Mouse (Mus musculus): Measurements from ENCODE around the gene Ddx41. TPM values are rescaled to one million over a fixed set of nuclear protein-coding genes. Genes with fewer than 3 reads are reported as not detected.

Gene Ddx41
- polyA plus RNA-seq, 1 experiment from 2014 or later: 23.6 TPM

DNA sequence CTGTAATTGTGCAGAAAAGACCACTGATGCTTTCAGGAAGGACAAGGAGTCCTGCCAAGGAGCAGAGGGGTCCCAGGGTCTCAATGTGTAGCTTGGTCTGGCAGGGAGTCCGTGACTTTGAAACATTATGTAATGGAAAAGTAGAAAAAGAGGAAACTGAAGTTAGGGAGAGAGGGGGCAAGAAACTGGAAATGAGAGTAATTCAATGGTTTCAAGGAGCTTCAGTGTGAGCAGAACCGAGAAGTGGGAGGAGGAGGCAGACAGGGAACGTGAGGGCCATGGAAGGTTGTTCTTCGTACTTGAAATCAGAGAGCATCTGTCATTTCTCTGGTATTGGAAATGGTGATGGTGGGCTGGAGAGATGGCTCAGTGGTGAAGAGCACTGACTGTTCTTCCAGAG lies 16.9 kb downstream of the Ddx41 start:
- no peak overlapping the region for H3K9ac ChIP-seq
- no peak overlapping the region for H3K4me3 ChIP-seq
- no peak overlapping the region for H3K4me2 ChIP-seq
- H3K27me3 ChIP-seq: peaks cover 20% of the 10 kb centered on the region
- 57% methylated on average over 4 of the region's 4 CpGs for WGBS
- H3K4me1 ChIP-seq (replicated peaks): peaks cover 8% of the 10 kb centered on the region; the same call in 1 of the 2 replicates
- no peaks in the 10 kb centered on the region for H3K9me3 ChIP-seq (replicated peaks)
- H3K36me3 ChIP-seq: no peaks in the 10 kb centered on the region
- no peak overlapping the region for H3K27ac ChIP-seq
- no peak for ATAC-seq (replicated peaks; ENCODE audit: insufficient number of reproducible peaks, insufficient read depth, low FRiP score, low read depth)

DNA sequence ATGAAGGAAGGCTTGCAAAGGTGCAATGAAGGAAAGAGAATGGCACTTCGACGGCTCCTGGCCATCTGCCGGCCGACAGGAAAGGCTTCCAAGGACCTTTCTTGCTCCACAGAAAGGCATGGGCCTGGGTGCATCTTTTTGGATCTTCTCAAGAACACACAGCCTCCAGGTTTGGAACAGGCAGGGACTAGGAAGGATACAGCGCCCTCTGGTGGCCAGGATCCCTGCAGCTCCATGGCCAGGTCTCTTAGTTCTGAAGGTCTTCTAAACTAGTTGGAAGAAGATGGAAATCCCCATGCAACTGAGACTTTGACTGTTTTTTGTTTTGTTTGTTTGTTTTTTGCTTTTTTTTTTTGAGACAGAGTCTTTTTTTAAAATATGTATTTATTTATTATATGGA lies 19.5 kb downstream of the Ddx41 start:
- no peak for ATAC-seq (replicated peaks; ENCODE audit: insufficient number of reproducible peaks, insufficient read depth, low FRiP score, low read depth)
- WGBS: 5% methylated on average over 5 of the region's 5 CpGs

DNA sequence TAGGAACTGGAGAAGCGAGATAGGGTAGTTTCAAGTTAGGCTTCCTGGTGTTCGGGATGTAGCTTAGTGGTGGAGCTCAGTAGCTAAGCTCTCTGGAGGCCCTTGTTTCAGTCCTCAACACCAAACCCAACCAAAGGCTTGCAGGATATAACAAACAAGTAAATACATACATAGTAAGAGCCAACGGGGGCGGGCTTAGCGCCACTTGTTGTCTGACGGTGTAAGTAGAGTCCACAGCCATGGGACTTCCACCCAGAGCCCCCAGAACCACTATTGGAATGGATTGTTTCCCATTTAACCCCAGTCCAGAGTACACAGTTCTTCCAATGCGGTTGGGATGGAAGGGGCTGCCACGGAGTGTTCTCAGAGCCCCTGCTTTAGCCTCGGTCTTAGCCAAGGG lies 22.6 kb downstream of the Ddx41 start:
- Histone ChIP-seq H3K9ac (no peak overlapping the region), H3K27ac (no peak overlapping the region), H3K4me2 (peak overlapping the region; percentile 90), H3K9me3 (replicated peaks) (no peaks in the 10 kb centered on the region), H3K27me3 (peaks cover 25% of the 10 kb centered on the region), H3K4me3 (peak overlapping the region; percentile 88), H3K36me3 (peaks cover 8% of the 10 kb centered on the region), H3K4me1 (replicated peaks) (peaks cover 42% of the 10 kb centered on the region)
- ATAC-seq (replicated peaks; ENCODE audit: insufficient number of reproducible peaks, insufficient read depth, low FRiP score, low read depth): no peak
- 23% methylated on average over 9 of the region's 9 CpGs for whole genome bisulfite sequencing

More for the DNA sequence above, 19.5 kb downstream of the Ddx41 start:
- Histone ChIP-seq H3K27me3 (peaks cover 29% of the 10 kb centered on the region), H3K36me3 (no peaks in the 10 kb centered on the region), H3K4me3 (no peak overlapping the region), H3K9ac (no peak overlapping the region), H3K4me2 (no peak overlapping the region), H3K4me1 (replicated peaks) (peaks cover 11% of the 10 kb centered on the region), H3K9me3 (replicated peaks) (no peaks in the 10 kb centered on the region), H3K27ac (no peak overlapping the region)

DNA sequence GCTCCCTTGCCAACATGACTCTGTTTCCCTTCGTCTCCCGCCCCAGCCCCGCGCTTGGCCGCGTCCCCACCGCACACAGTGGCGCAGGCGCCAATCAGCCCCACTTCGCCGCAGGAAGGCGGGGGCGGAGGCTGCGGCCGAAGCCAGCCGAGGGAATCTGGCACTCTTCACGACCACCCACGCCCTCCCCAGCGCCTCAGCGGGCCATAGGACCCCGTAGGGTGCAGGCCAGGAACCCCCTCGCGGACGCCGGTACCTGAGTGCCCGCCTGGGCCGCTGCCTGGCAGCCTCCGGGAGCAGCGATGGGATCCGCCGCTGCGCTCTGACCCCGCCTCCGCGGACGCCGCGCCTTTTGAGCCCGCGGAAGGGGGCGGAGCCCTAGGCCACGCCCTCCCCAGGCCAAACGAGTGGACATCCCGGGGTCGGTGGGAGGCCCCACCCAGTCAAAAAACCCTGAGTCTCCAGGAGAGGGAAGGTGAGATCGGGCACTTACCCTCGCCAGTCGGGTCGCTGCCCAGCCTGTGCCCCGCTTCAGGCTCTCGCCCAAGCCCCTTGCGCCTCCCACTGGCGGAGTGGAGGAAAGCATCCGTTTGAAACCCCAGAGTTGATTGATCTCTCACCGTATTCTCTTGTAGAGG lies 23.2 kb downstream of the Ddx41 start, which contains the start of gene Pdlim7:
TSS of gene Pdlim7 (minus strand) at position 566 of the 638 bp plus-strand sequence.
- H3K27me3 ChIP-seq: peaks cover 25% of the 10 kb centered on the region
- peaks cover 48% of the 10 kb centered on the region for H3K4me1 ChIP-seq (replicated peaks)
- no peaks in the 10 kb centered on the region for H3K9me3 ChIP-seq (replicated peaks)
- peak within 1 kb of the TSS; percentile 88 for H3K4me3 ChIP-seq
- H3K4me2 ChIP-seq: peak within 1 kb of the TSS; percentile 90
- H3K9ac ChIP-seq: peak within 1 kb of the TSS; percentile 96
- ATAC-seq (replicated peaks; ENCODE audit: insufficient number of reproducible peaks, insufficient read depth, low FRiP score, low read depth): peak; percentile 54
- H3K27ac ChIP-seq: peak within 1 kb of the TSS; percentile 97
- peaks cover 14% of the 10 kb centered on the region for H3K36me3 ChIP-seq
- under 1% methylated on average over 55 of the region's 55 CpGs for WGBS

DNA sequence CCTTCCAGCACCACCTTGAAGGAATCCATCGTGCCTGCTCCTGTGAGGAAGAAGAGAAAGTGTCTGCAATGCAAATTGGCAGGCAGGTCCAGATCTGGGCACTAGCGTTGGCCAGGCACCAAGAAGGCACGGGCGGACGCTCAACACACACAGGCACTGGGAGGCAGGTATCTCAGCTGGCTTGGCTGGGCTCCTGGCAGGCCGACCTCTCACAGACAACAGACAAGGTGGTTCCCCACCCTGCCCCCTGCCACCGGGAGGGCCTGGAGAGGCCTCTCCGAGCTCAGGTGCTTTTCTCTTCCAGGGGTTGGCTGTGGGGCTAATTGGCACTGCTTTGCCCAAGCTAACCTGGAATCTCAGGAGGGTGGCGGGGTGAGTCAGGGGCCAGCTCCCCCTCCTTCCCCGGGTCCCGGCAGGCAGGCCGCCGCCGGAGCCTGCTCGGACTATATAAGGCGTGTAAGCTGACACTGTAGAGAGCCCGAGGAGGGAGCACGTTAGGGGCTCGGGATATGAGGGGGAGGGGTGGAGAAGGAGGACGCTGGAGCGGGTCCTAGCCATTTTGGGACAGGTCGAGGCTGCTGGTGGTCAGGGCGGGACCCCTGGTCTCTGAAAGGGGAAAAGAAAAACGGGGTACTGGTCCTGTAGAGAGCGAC lies 24.0 kb downstream of the Ddx41 start:
- Histone ChIP-seq H3K27me3 (peaks cover 22% of the 10 kb centered on the region), H3K36me3 (peaks cover 20% of the 10 kb centered on the region), H3K4me3 (peak overlapping the region; percentile 88), H3K9me3 (replicated peaks) (no peaks in the 10 kb centered on the region), H3K27ac (peak overlapping the region; percentile 97), H3K4me1 (replicated peaks) (peaks cover 53% of the 10 kb centered on the region), H3K9ac (peak overlapping the region; percentile 96), H3K4me2 (peak overlapping the region; percentile 90)
- WGBS: under 1% methylated on average over 25 of the region's 25 CpGs
- peak; percentile 58 for ATAC-seq (replicated peaks; ENCODE audit: insufficient number of reproducible peaks, insufficient read depth, low FRiP score, low read depth)

DNA sequence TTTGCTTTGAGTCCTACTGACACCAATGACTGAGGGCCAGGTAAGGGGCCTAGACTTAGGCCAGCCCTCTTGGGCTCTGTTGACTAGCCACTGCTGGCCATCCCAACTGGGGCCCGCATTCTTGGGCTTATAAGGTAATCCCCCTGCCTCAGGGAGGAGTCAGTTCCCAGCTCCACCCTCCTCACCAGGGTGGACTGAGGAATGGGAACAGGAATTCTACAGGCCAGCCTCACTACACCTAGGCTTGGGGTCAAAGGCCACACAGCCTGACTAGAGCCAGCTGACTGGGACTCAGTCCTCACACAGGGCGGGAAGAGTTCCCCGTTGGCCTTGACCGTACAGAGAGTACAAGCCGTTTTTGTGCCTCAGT lies 25.0 kb downstream of the Ddx41 start:
- WGBS: 18% methylated on average over 5 of the region's 5 CpGs
- peak overlapping the region; percentile 97 for H3K27ac ChIP-seq
- ATAC-seq (replicated peaks; ENCODE audit: insufficient number of reproducible peaks, insufficient read depth, low FRiP score, low read depth): no peak
- H3K9ac ChIP-seq: peak overlapping the region; percentile 96
- peaks cover 30% of the 10 kb centered on the region for H3K36me3 ChIP-seq
- H3K4me1 ChIP-seq (replicated peaks): peaks cover 56% of the 10 kb centered on the region
- H3K4me3 ChIP-seq: peak overlapping the region; percentile 88
- H3K9me3 ChIP-seq (replicated peaks): no peaks in the 10 kb centered on the region
- peaks cover 22% of the 10 kb centered on the region for H3K27me3 ChIP-seq
- H3K4me2 ChIP-seq: peak overlapping the region; percentile 90

DNA sequence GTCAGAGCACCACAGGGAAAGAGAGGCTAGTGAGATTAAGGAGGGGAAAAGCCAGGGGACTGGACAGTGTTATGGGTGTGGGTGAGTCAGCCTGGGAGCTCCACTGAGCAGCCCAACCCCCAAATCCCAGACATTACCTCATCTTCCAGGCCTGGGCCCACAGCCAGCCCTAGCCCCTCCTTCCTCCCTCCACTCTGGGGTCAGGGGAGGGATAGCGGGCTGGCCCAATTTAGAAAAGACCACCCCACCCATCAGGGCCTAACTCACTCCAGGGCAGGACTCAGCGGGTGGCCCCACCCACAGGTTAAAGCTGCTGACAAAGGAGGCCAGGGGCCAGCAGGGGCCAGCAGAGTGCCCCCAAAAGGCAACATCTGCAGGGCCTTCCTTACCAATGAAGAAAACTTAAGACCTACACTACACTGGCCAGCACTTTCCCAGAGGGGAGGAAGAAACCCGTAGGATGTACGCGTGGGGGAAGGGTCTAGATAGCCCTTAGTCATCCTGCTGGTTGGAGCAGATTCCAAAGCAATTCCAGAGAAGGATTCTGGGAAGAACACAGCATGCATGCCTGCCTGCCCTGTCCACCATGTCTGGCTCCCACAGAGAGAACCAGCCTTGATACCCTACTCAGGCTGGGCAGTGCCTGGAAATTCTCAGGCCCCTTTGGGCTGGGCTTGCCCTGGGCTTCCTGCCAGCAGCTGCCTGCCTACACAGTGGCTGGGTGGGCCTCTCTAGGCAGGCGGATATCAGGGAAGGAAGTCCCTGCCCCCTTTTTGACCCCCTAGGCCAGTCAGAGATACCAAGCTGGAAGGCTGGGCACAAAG lies 25.6 kb downstream of the Ddx41 start:
- peak overlapping the region; percentile 96 for H3K9ac ChIP-seq
- peak; percentile 78 for ATAC-seq (replicated peaks; ENCODE audit: insufficient number of reproducible peaks, insufficient read depth, low FRiP score, low read depth)
- no peaks in the 10 kb centered on the region for H3K9me3 ChIP-seq (replicated peaks)
- H3K4me1 ChIP-seq (replicated peaks): peaks cover 56% of the 10 kb centered on the region
- 1% methylated on average over 6 of the region's 6 CpGs for WGBS
- peak overlapping the region; percentile 97 for H3K27ac ChIP-seq
- H3K27me3 ChIP-seq: peaks cover 22% of the 10 kb centered on the region
- peak overlapping the region; percentile 88 for H3K4me3 ChIP-seq
- peaks cover 36% of the 10 kb centered on the region for H3K36me3 ChIP-seq
- peak overlapping the region; percentile 90 for H3K4me2 ChIP-seq

DNA sequence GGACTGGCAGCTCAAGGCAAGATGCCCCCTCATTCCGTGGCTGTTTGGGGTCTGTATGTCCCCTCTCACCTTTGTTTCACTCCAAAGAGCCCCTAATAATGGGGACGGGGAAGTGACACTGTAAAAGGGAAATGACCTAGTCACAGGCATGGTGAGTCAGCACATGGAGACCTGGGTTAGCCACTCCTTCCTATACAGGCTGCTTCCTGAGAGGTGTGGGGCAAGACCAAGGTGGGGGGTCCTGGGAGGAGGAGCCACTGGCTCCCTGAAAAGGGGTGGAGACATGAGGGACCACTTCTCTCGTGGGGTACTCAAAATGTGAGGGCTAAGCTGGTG lies 26.2 kb downstream of the Ddx41 start:
- Histone ChIP-seq H3K9ac (peak overlapping the region; percentile 96; the same call in 1 of the 2 replicates), H3K4me3 (peak overlapping the region; percentile 88; the same call in 1 of the 2 replicates), H3K9me3 (replicated peaks) (no peaks in the 10 kb centered on the region), H3K27me3 (peaks cover 16% of the 10 kb centered on the region), H3K36me3 (peaks cover 42% of the 10 kb centered on the region), H3K4me2 (peak overlapping the region; percentile 90), H3K4me1 (replicated peaks) (peaks cover 56% of the 10 kb centered on the region), H3K27ac (peak overlapping the region; percentile 97)
- 29% methylated on average over 3 of the region's 3 CpGs for WGBS
- ATAC-seq (replicated peaks; ENCODE audit: insufficient number of reproducible peaks, insufficient read depth, low FRiP score, low read depth): no peak

DNA sequence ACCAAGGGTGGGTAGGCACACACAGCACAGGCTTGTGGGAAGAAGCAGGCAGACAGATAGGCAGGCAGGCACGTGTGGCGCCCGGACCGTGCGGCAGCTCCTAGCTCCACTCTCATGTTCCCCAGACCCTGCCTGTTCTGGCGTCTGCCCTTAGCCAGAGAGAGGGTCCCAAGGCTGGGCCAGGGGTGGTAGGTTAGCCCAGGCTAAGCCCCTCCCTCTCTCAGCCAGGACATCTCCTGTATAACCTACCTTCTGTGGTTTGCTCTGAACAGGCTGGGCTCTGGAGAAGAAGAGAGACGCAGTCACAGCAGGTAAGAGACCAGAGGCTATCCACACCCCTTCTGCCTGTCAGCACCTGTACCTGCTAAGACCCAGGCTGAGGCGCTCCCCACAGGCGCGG lies 27.9 kb downstream of the Ddx41 start:
- ATAC-seq (replicated peaks; ENCODE audit: insufficient number of reproducible peaks, insufficient read depth, low FRiP score, low read depth): no peak
- H3K27me3 ChIP-seq: no peaks in the 10 kb centered on the region
- H3K4me3 ChIP-seq: no peak overlapping the region
- no peaks in the 10 kb centered on the region for H3K9me3 ChIP-seq (replicated peaks)
- H3K4me2 ChIP-seq: no peak overlapping the region
- H3K27ac ChIP-seq: no peak overlapping the region
- peaks cover 53% of the 10 kb centered on the region for H3K36me3 ChIP-seq
- peaks cover 52% of the 10 kb centered on the region for H3K4me1 ChIP-seq (replicated peaks)
- 89% methylated on average over 10 of the region's 10 CpGs for WGBS
- no peak overlapping the region for H3K9ac ChIP-seq

DNA sequence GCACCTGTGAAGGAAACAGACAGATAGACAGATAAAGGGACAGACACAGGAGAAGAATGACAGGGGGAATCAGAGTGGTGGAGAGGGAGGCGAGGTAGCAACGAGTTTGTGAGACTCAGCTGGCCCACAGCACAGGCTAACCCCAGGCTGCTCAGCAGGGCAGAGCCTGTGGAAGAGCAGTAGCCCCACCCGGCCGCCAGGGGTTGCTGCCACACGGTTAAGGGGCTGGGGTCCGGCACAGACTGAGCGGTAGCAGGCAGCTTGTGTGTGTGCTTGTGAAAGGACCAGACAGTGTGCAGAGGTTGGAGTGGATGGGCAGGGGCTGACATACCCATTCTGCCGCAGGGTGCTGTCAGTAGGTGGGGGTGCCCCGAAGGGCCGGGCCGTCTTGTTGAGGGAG lies 28.6 kb downstream of the Ddx41 start:
- Histone ChIP-seq H3K36me3 (peaks cover 59% of the 10 kb centered on the region), H3K9ac (no peak overlapping the region), H3K4me2 (no peak overlapping the region), H3K4me3 (no peak overlapping the region), H3K4me1 (replicated peaks) (peaks cover 54% of the 10 kb centered on the region), H3K9me3 (replicated peaks) (no peaks in the 10 kb centered on the region), H3K27ac (no peak overlapping the region), H3K27me3 (no peaks in the 10 kb centered on the region)
- WGBS: 67% methylated on average over 11 of the region's 11 CpGs
- ATAC-seq (replicated peaks; ENCODE audit: insufficient number of reproducible peaks, insufficient read depth, low FRiP score, low read depth): no peak

DNA sequence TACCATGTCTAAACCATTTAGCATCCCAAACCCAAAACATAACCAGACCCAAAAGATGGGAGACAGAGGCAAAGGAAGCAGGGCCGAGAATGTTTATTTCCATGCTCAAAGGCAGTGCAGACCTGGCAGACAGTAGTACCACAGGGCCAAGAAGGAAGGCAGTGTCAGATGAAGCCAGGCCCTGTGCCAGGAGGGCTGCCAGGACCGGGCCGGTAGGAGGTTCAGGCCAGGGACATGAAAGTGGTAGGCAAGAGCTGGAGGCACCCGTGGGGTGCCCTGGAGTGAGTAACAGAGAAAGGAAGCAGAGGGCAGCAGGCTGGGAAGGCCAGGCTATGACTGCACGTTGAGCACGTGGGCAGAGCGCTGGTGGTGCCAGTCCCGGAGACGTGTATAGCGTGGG lies 29.8 kb downstream of the Ddx41 start:
- Histone ChIP-seq H3K27ac (no peak overlapping the region), H3K4me1 (replicated peaks) (peaks cover 46% of the 10 kb centered on the region), H3K9ac (no peak overlapping the region), H3K9me3 (replicated peaks) (no peaks in the 10 kb centered on the region), H3K27me3 (0 out of 2 replicates have a peak, but pooled peaks cover 3% of the 10 kb centered on the region), H3K4me3 (no peak overlapping the region), H3K4me2 (no peak overlapping the region), H3K36me3 (peaks cover 70% of the 10 kb centered on the region)
- WGBS: 86% methylated on average over 10 of the region's 10 CpGs
- no peak for ATAC-seq (replicated peaks; ENCODE audit: insufficient number of reproducible peaks, insufficient read depth, low FRiP score, low read depth)
